Mouse (Mus musculus) heart, postnatal 10 days (tissue): ENCODE results near the gene Myct1. TPM values are rescaled to one million over a fixed set of nuclear protein-coding genes. Genes with fewer than 3 reads are reported as not detected.

Source experiments
- DNase-seq, 2 experiments: peaks; one replicate each; pipeline ENCODE4 v3.0.0; 2021
- intact Hi-C: fragments of 180-260 bp; cut with DNase I; formaldehyde crosslinking; loops from one replicate; pipeline ENCODE4 v1.15.1; 2025
- total RNA-seq, 2 experiments: library from RNA; stranded (reverse); gene quantifications; 2 replicates each; pipeline ENCODE4 v1.2.3; 2021

Myct1 gene
- total RNA-seq, result 10 to 100 TPM; 22.2 to 30.4 TPM

DNA sequence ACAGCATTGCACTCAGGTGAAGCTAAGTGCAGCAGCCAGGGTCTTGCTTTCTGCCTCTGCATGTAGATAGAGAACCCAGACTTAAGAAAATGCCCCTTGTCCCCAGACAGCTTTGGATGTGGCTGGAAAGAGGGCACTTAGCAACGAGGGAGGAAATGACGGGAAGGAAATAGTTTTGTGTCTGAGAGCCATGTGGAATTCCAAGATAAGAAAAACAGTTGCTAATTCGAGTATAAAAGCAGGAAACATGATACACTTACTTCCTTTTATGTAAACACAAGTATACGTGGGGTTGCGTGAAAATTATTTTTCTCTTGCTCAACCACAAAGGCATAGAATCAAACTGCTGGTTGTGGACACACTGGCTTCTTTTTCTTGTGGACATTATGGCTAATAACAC lies at the start of gene Myct1:
TSS of gene Myct1 (plus strand) at position 312 of the 400 bp plus-strand sequence.
- DNase-seq, result peak; percentile 34 to 37
- intact Hi-C loops, result loop anchor here (5.0 kb wide), 1 partner anchor 81 kb away; no protein-coding TSS in a partner anchor

DNA sequence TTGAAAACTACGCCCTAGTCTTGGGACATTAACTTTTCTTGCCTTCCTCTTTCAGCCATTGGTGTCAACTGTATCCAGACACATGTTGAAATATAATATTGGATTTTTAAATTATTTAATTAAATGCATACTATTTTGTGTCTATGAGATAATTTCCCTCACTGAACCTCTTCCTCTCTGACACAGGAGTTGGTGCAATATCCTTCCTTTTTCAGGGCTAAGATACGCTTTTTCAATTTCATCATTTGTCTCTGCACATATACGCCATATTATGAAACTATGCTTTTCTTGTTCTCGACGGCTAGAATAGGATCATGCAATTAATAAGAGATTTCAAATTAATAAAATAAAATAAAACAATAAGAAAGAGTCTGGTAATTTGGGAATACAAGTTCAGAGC lies 47.1 kb upstream of the Myct1 start:
- DNase-seq, result no peak

DNA sequence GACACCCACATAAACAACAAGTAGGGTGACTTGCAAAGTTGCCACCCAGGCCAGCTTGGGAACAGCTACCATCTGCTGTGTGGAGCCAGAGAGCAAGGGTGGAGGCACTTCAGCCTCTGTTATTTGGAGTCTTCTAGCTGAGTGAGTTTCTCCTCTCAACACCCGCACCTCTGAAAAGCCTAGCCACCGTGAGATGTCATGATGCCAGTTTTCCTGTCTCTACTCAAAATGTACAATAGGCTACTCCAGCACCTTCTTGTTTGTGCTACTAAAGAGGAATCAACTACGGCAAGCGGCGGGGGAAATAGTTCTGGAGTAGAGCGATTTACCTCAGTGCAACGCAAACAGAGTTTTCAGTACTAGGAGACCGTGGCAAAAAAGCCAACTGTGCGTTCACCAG lies 45.8 kb upstream of the Myct1 start:
- intact Hi-C loops, result no loop called here
- no peak for DNase-seq

More for the DNA sequence above, 47.1 kb upstream of the Myct1 start:
- intact Hi-C loops, result no loop called here

DNA sequence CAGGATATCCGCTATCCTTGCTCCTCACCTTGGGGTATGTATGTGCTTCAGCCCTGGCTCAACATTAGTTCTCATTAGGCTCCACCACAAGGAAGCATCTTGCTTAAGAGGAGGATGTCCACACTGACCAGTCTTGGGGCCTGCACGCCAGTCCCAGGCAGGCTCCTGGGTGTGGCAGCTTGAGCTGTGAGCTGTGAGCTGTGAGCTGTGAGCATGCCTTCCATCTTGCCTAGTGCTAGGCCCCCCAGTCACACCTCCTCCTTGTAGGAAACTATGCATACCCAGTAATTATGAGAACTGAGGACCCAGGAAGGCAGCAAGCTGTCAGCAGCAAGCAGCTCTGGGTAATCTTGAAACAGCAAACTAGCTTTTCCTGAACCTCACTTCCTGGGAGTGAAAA lies 44.9 kb upstream of the Myct1 start:
- intact Hi-C loops, result no loop called here
- no peak for DNase-seq

DNA sequence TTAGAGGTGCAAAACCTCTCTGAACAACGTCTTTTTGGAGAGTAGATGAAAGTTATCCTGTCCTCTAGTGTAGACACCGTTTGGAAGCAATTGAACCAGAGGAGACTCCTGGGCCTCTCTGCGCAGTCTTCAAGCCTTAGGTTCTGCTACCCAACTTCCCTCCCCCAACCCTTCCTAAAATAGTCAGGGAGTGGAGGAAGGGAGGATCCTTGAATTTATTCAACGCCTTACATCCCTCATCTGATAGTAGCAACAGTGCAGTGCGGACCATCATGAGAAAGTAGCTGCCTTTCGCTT lies 43.8 kb upstream of the Myct1 start:
- peak; percentile 8 to 11 for DNase-seq
- intact Hi-C loops, result loop anchor here (10.0 kb wide), 1 partner anchor 235 kb away; no protein-coding TSS in a partner anchor

DNA sequence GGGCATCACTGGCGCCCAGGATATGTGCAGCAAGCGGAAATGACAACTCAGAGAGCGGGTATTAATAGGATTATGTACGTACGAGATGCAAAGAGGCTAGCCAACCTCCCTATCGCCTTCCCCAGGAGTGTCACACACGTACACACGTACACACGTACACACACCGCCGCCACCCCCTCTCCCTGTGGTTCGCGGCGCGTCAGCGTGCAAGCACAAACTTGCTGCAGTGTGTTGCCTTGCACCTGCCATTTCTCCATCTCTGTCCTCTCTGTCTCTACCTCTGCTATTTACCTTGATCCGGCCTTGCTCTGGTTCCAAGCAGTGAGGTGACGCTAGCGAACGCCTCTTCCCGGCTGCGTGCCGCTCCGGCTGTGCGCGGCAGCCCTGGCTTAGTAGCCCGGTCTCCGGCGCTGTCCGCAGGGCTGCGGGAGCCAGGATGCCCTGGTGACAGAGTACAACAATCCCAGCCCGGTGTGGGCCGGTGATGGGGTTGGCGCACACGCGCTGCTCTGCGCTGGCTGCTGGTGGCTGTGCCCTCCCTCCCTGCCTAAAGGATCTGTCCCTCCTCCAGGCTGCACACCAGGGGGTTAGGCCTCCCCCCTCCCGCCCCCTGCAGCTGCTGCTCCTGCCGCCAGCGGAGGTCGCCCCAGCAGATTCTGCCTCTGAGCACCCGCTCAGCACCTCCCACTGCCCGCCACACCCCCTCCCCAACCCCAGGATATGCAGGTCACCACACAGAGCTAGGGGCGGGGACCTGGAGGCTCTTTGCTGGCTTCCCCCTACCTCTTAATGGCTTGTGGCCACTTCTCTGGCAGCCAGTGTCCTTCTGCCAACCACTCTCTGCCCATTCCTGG lies 43.2 kb upstream of the Myct1 start:
- peak; percentile 40 to 42 for DNase-seq
- intact Hi-C loops, result loop anchor here (10.0 kb wide), 1 partner anchor 236 kb away; no protein-coding TSS in a partner anchor

DNA sequence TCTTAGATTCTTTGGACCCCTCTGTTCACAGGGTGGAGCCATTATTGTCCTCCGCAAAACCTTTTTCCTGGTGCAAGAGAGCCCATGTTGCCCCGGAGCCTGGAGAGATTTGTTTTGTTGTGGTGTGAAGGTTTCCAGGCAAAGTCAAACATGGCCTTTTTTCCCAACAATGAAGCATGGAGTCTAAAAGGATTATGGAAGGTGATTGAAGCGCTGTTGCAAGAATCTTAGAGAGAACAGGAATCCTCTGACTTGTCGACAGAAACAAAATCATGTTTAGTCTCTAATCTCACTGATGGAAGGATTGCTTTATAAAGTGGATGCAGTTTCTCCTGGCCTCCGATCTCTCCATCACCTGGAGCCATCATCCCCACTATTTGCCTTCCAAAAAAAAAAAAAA lies 42.2 kb upstream of the Myct1 start, which contains the start of gene Syne1:
TSS of gene Syne1 (minus strand) at position 101 of the 400 bp plus-strand sequence.
- DNase-seq, result no peak
- intact Hi-C loops, result loop anchor here (10.0 kb wide), 1 partner anchor 237 kb away; no protein-coding TSS in a partner anchor

DNA sequence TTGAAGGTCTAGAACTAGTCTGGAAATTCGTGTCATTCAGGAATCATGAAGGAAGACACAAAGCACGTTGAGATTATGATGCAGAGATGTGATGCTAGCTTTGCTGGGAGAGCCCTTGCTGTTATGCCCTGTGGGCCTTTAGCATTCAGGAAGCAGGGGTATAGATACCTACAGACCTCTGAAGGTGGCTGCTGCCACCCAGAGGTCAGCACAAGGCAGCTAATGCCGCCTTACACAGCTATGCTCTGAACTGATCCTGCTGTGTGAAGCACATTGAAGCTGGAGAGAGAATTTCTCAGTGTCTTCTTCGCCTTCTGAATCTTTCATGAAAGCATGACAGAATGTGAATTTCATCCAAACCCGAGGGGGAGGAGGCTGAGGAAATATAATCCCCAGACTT lies 38.6 kb upstream of the Myct1 start:
- peak in 1 of 2 experiments; percentile 15 for DNase-seq
- intact Hi-C loops, result loop anchor here (1.0 to 10.0 kb wide), 3 partner anchors 43 to 240 kb away; no protein-coding TSS in a partner anchor

DNA sequence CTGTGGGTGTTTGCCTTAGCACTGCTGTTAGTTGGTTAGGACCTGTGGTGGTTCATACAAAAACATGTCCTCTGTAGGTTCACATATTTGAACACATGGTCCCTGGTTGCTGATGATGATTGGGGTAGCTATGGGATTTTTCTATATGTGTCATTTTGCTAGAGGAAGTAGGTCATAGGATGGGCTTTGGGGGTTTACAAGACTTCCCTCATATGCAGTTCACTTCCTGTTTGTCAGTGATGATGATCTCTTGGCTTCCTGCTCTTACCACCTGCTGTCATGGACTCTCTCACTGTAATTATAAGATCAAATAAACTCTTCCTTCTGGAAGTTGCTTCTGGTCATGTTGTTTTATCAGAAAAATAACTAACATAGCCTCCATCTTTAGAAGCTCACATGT lies 34.8 kb upstream of the Myct1 start:
- intact Hi-C loops, result loop anchor here (10.0 kb wide), 1 partner anchor 244 kb away; no protein-coding TSS in a partner anchor
- no peak for DNase-seq

DNA sequence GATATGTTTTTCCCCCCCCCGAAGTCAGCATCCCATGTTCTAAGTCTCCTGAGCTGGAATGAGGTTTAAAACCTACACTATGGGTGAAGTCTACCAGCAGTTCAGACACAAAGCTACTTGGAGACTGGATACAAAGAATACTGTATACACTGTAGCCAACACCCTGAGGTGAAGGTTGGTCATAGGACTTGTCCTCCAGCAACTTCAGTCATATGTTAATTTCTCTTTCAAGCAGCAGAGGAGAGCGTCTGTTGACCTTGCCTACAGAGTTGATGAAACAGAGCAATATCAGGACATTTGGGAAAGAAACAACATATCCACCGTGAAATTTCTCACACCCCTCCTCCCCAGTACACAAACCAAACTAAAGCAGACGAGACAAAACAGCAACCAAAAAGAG lies 33.0 kb upstream of the Myct1 start:
- DNase-seq, result no peak
- intact Hi-C loops, result no loop called here

DNA sequence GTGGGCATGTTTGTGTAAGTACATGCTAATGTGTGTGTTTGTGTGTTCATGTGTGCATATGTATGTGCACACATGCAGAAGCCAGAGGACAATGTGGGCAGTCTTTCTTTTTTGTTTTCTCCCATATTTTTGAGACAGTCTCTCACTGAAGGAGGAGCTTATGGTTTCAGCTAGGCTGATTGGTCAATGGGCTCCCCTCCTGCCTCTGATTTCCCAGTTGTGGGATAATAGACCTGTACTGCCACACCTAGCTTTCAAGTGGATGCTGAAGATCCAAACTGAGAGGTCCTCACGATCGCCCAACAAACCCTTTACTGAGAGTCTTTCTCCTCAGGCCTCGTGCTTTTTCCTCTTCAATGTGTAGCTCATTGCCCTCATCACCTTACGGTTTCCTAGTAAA lies 31.9 kb upstream of the Myct1 start:
- intact Hi-C loops, result no loop called here
- no peak for DNase-seq

DNA sequence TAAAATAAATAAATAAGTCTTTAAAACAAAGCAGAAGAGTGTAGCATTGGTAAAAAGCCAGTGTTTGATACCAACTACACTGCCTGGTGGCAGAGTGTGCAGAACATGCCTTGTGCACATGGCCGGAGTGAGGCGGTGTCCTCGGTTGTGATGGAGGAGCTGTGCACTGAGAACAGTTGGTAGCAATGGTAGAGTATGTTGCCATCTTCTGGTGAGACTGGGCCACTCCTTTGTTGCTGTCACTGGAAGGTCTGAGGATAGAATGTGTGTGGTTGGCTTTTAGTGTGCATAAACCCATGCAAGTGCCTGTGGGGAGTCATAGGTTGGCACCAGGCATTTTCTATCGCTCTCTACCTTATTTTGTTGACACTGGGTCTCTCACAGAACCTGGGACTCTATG lies 24.6 kb upstream of the Myct1 start:
- intact Hi-C loops, result no loop called here

DNA sequence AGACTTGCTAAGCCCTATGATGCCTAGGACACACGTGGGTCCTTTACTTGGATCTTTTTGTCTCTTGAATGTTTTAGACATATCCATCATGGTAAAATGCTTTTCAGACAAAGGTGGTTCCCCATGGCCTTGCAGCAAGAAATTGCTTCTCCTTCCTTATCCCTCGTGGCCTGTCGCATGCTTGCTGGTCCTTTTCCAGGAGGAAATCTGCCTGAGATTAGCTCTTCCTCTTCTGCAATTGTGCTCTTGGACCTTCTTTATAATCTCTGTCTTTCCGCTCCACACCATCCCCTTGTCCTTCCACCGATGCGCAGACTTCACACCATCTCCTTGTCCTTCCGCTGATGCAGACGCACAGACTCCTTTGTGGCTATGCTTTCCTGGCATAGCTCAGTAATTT lies 23.5 kb upstream of the Myct1 start:
- intact Hi-C loops, result no loop called here
- no peak for DNase-seq

More for the DNA sequence above, 24.6 kb upstream of the Myct1 start:
- DNase-seq, result no peak

DNA sequence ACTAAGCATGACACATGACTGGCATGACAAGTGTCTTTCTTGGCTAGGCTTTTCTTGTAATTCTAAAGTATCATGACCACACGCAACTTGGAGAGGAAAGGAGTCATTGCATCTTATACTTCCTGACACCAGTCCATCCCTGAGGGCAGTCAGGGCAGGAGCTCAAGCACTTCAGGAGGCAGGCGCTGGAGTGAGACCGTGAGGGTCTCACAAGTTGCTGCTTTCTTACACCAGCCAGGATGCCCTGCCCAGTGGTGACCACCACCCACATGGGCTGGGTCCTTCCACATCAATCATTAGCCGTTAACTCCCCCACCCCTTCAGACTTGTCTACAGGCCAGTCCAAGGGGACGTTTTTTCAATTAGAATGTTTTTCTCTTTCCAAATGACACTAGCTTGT lies 22.2 kb upstream of the Myct1 start:
- DNase-seq, result no peak
- intact Hi-C loops, result no loop called here

DNA sequence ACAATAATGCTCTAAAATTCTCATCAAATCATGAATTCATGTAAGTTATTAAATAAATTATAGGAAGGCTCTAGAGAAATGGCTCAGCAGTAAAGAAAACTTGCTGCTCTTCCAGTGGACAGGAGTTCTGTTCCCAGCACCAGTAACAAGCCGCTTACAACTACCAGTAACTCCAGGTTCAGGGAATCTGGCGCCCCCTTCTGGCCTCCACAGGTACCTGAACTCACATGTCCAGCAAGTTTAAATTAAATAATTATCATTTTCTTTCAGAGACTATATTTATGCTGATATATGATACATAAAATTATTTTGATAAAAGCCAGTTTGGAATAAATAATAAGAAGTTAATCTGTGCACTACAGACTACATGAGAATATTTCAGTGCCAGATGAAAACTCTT lies 20.2 kb upstream of the Myct1 start:
- DNase-seq, result no peak
- intact Hi-C loops, result no loop called here

DNA sequence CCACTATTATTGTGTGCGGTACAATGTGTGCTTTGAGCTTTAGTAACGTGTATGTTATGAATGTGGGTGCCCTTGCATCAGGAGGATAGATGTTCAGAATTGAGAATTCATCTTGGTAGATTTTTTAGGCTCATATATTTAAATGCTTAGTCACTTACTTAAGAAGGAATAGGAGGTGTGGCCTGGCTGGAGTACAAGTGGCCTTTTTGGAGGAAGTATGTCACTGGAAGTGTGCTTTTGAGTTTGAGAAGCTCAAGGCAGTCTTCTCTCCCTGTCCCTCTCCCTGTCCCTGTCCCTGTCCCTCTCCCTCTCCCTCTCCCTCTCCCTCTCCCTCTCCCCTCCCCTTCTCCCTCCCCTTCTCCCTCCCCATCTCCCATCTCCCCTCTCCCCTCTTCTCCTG lies 2.5 kb upstream of the Myct1 start:
- intact Hi-C loops, result loop anchor here (5.0 kb wide), 1 partner anchor 79 kb away; no protein-coding TSS in a partner anchor
- DNase-seq, result no peak

DNA sequence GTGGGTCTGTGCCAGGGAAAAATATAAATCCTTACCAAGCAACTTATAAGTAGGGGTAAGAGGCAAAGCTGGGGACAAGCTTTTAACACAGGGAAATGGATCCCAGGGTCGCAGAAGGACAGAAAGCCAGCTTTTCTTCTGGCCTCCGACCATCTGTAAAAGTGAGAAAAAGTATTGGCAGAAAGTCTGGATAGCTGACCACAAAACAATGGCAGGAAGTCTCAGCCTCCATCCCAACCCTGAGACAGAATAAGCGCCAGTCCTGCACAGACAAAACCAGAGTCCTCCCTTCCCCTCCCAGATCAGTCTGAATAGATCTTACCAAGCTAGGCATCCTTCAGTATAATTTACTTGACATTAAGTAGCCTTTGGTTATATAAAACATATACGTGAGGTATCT lies 1.6 kb upstream of the Myct1 start:
- intact Hi-C loops, result loop anchor here (5.0 kb wide), 1 partner anchor 80 kb away; no protein-coding TSS in a partner anchor
- DNase-seq, result peak; percentile 45 to 53

DNA sequence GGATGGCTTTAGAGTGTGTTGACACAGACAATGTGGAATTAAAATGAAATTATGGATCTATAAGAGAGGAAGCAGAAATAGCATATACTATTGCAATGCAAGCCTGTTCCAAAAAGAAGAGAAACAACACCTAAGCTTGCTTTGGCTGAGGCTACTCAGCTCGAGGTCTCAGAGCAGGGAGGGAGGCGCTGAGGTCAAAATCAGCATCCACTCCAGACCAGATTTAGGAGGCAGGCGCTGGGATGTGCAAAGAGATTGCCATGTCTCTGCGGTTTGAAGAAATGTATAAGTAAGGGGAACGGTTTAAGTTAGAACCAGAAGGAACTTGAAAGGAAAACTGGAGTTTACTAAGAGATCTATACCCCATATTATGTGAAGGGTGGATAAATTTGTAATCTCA lies 882 bp downstream of the Myct1 start:
- intact Hi-C loops, result loop anchor here (5.0 kb wide), 1 partner anchor 82 kb away; no protein-coding TSS in a partner anchor
- DNase-seq, result no peak

DNA sequence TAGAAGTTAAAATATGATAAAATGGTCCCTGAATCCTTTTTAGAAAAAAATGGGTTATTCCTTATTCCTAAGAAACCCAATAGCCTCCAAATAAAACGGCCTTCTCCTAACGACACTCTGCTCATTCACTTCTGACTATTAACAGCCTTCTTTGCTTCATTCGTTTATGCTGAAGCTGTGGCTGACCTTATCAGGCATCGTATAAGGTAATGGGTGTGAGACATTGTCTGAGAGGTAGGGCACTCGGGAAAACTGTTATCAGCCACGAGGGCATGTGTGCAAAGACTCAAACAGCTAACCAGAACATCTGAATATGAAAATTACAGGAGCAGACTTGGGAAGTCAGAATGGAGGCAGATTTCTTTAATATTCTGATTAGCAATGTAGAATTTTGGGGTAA lies 3.0 kb downstream of the Myct1 start:
- intact Hi-C loops, result loop anchor here (5.0 kb wide), 1 partner anchor 36 kb away; no protein-coding TSS in a partner anchor

DNA sequence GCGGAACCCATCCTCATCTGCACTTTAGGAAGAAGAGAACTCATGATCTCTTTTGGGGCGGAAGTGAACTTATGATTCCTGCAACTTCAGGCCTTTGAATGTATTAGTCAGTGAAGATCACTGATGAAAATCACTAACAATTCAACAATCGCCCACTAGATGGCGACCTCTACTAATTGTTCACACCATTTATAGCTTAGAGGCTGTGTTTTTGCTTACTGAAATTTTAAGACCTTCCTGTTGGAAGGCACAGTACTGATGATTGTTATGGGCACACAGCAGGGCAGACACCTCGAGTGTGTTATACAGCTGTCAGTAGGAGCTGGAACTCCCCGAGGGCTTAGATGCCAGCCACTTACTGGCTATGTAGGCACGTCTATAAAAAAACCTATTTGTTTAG lies 6.5 kb downstream of the Myct1 start:
- peak; percentile 71 to 86 for DNase-seq
- intact Hi-C loops, result loop anchor here (1.0 kb wide), 1 partner anchor 190 kb away; no protein-coding TSS in a partner anchor

More for the DNA sequence above, 3.0 kb downstream of the Myct1 start:
- DNase-seq, result no peak

DNA sequence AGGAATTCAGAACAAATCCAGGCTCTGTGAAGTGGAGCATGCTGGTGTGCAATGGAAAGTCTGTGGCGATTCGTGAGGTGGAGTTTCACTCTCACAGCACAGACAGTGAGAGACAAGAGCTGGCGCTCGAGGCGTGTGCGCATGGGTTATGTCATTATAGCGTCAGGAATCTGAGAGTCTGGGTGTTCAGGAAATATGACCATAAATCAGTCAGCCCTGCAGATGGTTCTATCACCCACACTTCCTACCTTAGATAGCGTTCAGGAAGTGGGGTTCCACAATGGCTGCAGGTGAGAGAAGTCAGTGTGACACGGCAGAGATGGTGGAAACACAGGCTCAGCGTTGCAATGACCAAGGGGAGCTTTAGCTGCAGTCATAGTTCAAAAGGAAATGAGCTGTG lies 9.9 kb downstream of the Myct1 start:
- intact Hi-C loops, result no loop called here
- DNase-seq, result no peak

DNA sequence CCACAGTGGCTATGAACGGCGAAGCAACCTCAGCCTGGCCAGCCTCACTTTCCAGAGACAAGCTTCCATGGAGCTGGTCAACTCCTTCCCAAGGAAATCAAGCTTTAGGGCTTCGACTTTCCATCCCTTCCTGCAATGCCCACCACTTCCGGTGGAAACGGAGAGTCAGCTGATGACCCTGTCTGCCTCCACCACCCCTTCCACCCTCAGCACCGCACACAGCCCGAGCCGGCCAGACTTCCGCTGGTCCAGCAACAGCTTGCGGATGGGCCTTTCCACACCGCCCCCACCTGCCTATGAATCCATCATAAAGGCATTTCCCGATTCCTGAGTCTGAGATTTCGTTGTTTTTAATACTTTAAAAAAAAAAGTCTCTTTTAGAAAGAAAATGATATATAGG lies 10.8 kb downstream of the Myct1 start:
- DNase-seq, result no peak
- intact Hi-C loops, result no loop called here
